Mouse (Mus musculus) brain, embryonic 18.5 days (tissue): ENCODE data around the gene Olfr1219.

ENCODE experiments used
- DNase-seq: peaks from one replicate; pipeline ENCODE4 v3.0.0-alpha.2; 2012; ENCODE audit warnings: low read depth, low spot score

Olfr1219 gene

GRCm38 (mm10) chr2:89083413-89083812, at the start of gene Olfr1219:
Gene Olfr1219 (minus strand): TSS chr2:89083513.
- no peak for DNase-seq

GRCm38 (mm10) chr2:89132954-89133353, 49.6 kb upstream of the Olfr1219 start, which contains the start of gene Olfr1222:
Gene Olfr1222 (minus strand): TSS chr2:89133054.
- no peak for DNase-seq

GRCm38 (mm10) chr2:89117183-89117582, 33.9 kb upstream of the Olfr1219 start, which contains the start of gene Olfr1221:
Gene Olfr1221 (minus strand): TSS chr2:89117283.
- no peak for DNase-seq

GRCm38 (mm10) chr2:89106735-89107134, 23.4 kb upstream of the Olfr1219 start, which contains the start of gene Olfr1220:
Gene Olfr1220 (minus strand): TSS chr2:89106835.
- DNase-seq: no peak

- DNase-seq: no peak
These were observed 22.3 kb upstream of the Olfr1219 start for GRCm38 (mm10) chr2:89105651-89106050.

GRCm38 (mm10) chr2:89093848-89094247, 10.5 kb upstream of the Olfr1219 start:
- DNase-seq: no peak

GRCm38 (mm10) chr2:89081487-89081886, 1.8 kb downstream of the Olfr1219 start:
- DNase-seq: no peak

GRCm38 (mm10) chr2:89061087-89061486, 22.2 kb downstream of the Olfr1219 start, which contains the start of gene Olfr1218:
Gene Olfr1218 (minus strand): TSS chr2:89061187.
- DNase-seq: no peak

GRCm38 (mm10) chr2:89031965-89032364, 51.3 kb downstream of the Olfr1219 start, which contains the start of gene Olfr1217:
Gene Olfr1217 (minus strand): TSS chr2:89032065.
- DNase-seq: no peak
